In genomic region chr10:103114629-103115028, GRCm38 (mm10) we compare ENCODE assay signal across 13 mouse cellular contexts.
"Had no signal": no experiment of that assay in that cellular context is flagged by ENCODE, and none has a peak within 500 bp of the region (broad histone marks: within the 10 kb centered on the region; RNA-seq: fewer than 3 reads in every experiment).

No protein-coding gene starts in this region.

- H3K4me2 ChIP-seq: liver, embryonic 11.5 days; liver, embryonic 15.5 days; lung, embryonic 14.5 days; midbrain, embryonic 11.5 days; midbrain, embryonic 15.5 days had no signal

- H3K4me3 ChIP-seq: limb, embryonic 10.5 days; liver, embryonic 15.5 days; midbrain, embryonic 15.5 days had no signal

- H3K27me3 ChIP-seq: liver, embryonic 15.5 days; midbrain, embryonic 15.5 days had no signal

- H3K9ac ChIP-seq: liver, embryonic 15.5 days; lung, embryonic 14.5 days; midbrain, embryonic 15.5 days had no signal

- ATAC-seq: midbrain, embryonic 15.5 days had no signal

- H3K27ac ChIP-seq: limb, embryonic 10.5 days; liver, embryonic 15.5 days; midbrain, embryonic 15.5 days; stomach, postnatal 0 days had no signal

- H3K9me3 ChIP-seq: limb, embryonic 10.5 days; liver, embryonic 15.5 days; midbrain, embryonic 15.5 days had no signal

- H3K4me1 ChIP-seq: limb, embryonic 10.5 days; liver, embryonic 15.5 days; midbrain, embryonic 15.5 days had no signal

- DNase-seq: kidney, adult 2 months; lung, embryonic 14.5 days; lung, postnatal 10 days; lung, postnatal 4 days; right cerebral cortex, postnatal 25 days; thymus, adult 18-20 months; thymus, postnatal 14 days had no signal

- H3K36me3 ChIP-seq: limb, embryonic 10.5 days; liver, embryonic 15.5 days; midbrain, embryonic 15.5 days had no signal
